Mouse (Mus musculus): ENCODE measurements around the gene Nostrin. TPM values are rescaled to one million over a fixed set of nuclear protein-coding genes. Genes with fewer than 3 reads are reported as not detected.
A peak's percentile ranks its signal among the peaks of the same experiment; 100 is the strongest.

Gene Nostrin
- total and polyA plus RNA-seq, 2 experiments from 2014 or later, result 2.6 to 2.8 TPM

DNA sequence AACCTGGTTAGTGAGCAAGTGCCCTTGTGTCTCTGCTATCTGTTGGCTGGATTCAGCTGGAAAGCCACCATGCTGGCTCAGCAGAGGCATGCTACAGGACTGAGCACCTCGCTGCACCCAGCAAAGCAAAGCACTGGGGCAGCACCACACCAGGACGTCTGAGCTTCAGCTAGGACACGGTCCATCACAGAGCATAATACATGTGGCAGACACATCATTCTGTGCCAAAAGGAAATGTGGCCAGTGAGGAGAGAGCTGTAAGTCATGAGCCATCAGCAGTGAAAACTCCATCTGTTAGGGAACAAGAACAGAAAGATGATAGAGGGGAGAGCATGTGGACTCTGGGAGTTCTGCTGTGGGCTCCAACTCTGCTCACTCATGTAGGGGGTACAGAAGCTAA, 19.7 kb upstream of the Nostrin start:
- peak; percentile 42 for DNase-seq
- Histone ChIP-seq H3K36me3 (ENCODE audit: insufficient read depth) (no peaks in the 10 kb centered on the region), H3K9me3 (ENCODE audit: low read length) (no peaks in the 10 kb centered on the region), H3K4me2 (ENCODE audit: low read depth) (no peak overlapping the region), H3K4me3 (ENCODE audit: low read depth, low read length) (no peak overlapping the region), H3K27ac (ENCODE audit: low read depth, low read length) (peak overlapping the region; percentile 21; the same call in 1 of the 2 replicates), H3K27me3 (ENCODE audit: insufficient read depth, low read length) (no peaks in the 10 kb centered on the region), H3K4me1 (ENCODE audit: insufficient read depth) (no peaks in the 10 kb centered on the region), H3K9ac (no peak overlapping the region)
- peak; percentile 56 for ATAC-seq
- TF ChIP-seq CTCF (IDR thresholded peaks at IDR 0.05; ENCODE audit: low read depth), result no peak
- 60% methylated on average over 3 of the region's 3 CpGs for WGBS

GRCm38 (mm10) chr2:69116767-69117166, 18.8 kb upstream of the Nostrin start:
- no peak overlapping the region for H3K4me3 ChIP-seq (ENCODE audit: low read depth, low read length)
- H3K27me3 ChIP-seq (ENCODE audit: insufficient read depth, low read length), result no peaks in the 10 kb centered on the region
- no peak overlapping the region for H3K9ac ChIP-seq
- DNase-seq (peak; percentile 31), ATAC-seq (peak; percentile 62)
- H3K36me3 ChIP-seq (ENCODE audit: insufficient read depth), result no peaks in the 10 kb centered on the region
- H3K9me3 ChIP-seq (ENCODE audit: low read length), result no peaks in the 10 kb centered on the region
- TF ChIP-seq CTCF (IDR thresholded peaks at IDR 0.05; ENCODE audit: low read depth), result no peak
- H3K27ac ChIP-seq (ENCODE audit: low read depth, low read length), result no peak overlapping the region
- 53% methylated on average over 4 of the region's 4 CpGs for WGBS
- no peak overlapping the region for H3K4me2 ChIP-seq (ENCODE audit: low read depth)
- no peaks in the 10 kb centered on the region for H3K4me1 ChIP-seq (ENCODE audit: insufficient read depth)

GRCm38 (mm10) chr2:69118994-69119393, 16.6 kb upstream of the Nostrin start:
- TF ChIP-seq CTCF (IDR thresholded peaks at IDR 0.05; ENCODE audit: low read depth), result no peak
- Histone ChIP-seq H3K4me2 (ENCODE audit: low read depth) (no peak overlapping the region), H3K27me3 (ENCODE audit: insufficient read depth, low read length) (no peaks in the 10 kb centered on the region), H3K36me3 (ENCODE audit: insufficient read depth) (no peaks in the 10 kb centered on the region), H3K4me1 (ENCODE audit: insufficient read depth) (no peaks in the 10 kb centered on the region), H3K27ac (ENCODE audit: low read depth, low read length) (no peak overlapping the region), H3K9ac (no peak overlapping the region), H3K4me3 (ENCODE audit: low read depth, low read length) (no peak overlapping the region), H3K9me3 (ENCODE audit: low read length) (no peaks in the 10 kb centered on the region)
- no peak for DNase-seq
- ATAC-seq, result no peak
- WGBS, result 95% methylated on average over 1 of the region's 1 CpGs

DNA sequence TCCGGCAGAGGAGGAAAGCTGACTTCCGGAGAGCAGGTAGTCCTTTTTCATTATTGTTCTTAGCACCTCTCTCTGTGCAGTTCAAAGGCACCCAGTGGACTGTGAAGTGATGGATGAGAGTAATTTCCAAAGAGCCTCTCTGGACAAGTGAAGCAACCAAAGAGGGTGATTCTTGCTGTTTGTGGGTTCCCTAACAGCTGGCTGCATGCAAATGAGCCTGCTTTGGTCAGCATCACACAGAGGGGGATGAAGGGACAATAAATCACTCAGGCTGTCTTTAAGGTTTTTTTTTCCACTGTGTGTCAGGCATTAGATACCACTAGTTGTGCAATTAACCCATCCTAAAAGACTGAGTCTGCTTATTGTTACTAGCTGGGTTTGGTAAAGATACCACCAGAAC, 15.9 kb upstream of the Nostrin start:
- WGBS, result 73% methylated on average over 2 of the region's 2 CpGs
- ATAC-seq (no peak), DNase-seq (no peak)
- H3K9ac ChIP-seq, result no peak overlapping the region
- H3K4me2 ChIP-seq (ENCODE audit: low read depth), result no peak overlapping the region
- H3K4me3 ChIP-seq (ENCODE audit: low read depth, low read length), result no peak overlapping the region
- no peak for TF ChIP-seq CTCF (IDR thresholded peaks at IDR 0.05; ENCODE audit: low read depth)
- H3K27me3 ChIP-seq (ENCODE audit: insufficient read depth, low read length), result no peaks in the 10 kb centered on the region
- H3K27ac ChIP-seq (ENCODE audit: low read depth, low read length), result no peak overlapping the region
- H3K9me3 ChIP-seq (ENCODE audit: low read length), result no peaks in the 10 kb centered on the region
- H3K36me3 ChIP-seq (ENCODE audit: insufficient read depth), result no peaks in the 10 kb centered on the region
- no peaks in the 10 kb centered on the region for H3K4me1 ChIP-seq (ENCODE audit: insufficient read depth)

- 77% methylated on average over 4 of the region's 4 CpGs for WGBS
- no peak for TF ChIP-seq CTCF (IDR thresholded peaks at IDR 0.05; ENCODE audit: low read depth)
These were observed 13.9 kb upstream of the Nostrin start for GRCm38 (mm10) chr2:69121681-69122080.

GRCm38 (mm10) chr2:69125425-69125824, 10.2 kb upstream of the Nostrin start:
- Histone ChIP-seq H3K27me3 (ENCODE audit: insufficient read depth, low read length) (no peaks in the 10 kb centered on the region), H3K9me3 (ENCODE audit: low read length) (no peaks in the 10 kb centered on the region), H3K9ac (no peak overlapping the region), H3K4me1 (ENCODE audit: insufficient read depth) (no peaks in the 10 kb centered on the region), H3K27ac (ENCODE audit: low read depth, low read length) (peak overlapping the region; percentile 45; the same call in 1 of the 2 replicates), H3K36me3 (ENCODE audit: insufficient read depth) (no peaks in the 10 kb centered on the region), H3K4me3 (ENCODE audit: low read depth, low read length) (no peak overlapping the region), H3K4me2 (ENCODE audit: low read depth) (no peak overlapping the region)
- DNase-seq (peak; percentile 55), ATAC-seq (peak; percentile 79)
- 37% methylated on average over 3 of the region's 3 CpGs for WGBS
- TF ChIP-seq CTCF (IDR thresholded peaks at IDR 0.05; ENCODE audit: low read depth), result no peak

More at GRCm38 (mm10) chr2:69121681-69122080, 13.9 kb upstream of the Nostrin start:
- no peak for DNase-seq
- Histone ChIP-seq H3K9me3 (ENCODE audit: low read length) (no peaks in the 10 kb centered on the region), H3K27me3 (ENCODE audit: insufficient read depth, low read length) (no peaks in the 10 kb centered on the region), H3K36me3 (ENCODE audit: insufficient read depth) (no peaks in the 10 kb centered on the region), H3K4me1 (ENCODE audit: insufficient read depth) (no peaks in the 10 kb centered on the region), H3K4me3 (ENCODE audit: low read depth, low read length) (no peak overlapping the region), H3K27ac (ENCODE audit: low read depth, low read length) (no peak overlapping the region), H3K9ac (no peak overlapping the region), H3K4me2 (ENCODE audit: low read depth) (no peak overlapping the region)
- no peak for ATAC-seq

DNA sequence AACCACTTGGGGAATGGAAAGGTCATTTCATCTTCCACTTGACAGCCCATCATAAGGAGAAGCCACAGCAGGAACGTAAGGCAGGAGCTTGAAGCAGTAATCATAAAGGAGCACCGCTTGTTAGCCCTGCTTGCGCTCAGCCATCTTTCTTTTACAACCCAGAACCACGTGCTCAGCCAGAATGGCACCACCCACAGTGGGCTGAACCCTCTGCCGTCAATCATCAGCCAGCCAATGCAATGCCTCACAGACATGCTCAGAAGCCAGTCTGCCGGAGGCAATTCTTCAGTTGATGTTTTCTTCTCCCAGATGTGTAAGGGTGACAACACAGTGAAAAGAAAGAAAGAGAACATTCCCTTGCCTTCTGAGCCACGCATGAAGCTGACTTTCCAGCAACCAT, 7.3 kb upstream of the Nostrin start:
- Histone ChIP-seq H3K27me3 (ENCODE audit: insufficient read depth, low read length) (no peaks in the 10 kb centered on the region), H3K4me2 (ENCODE audit: low read depth) (no peak overlapping the region), H3K36me3 (ENCODE audit: insufficient read depth) (no peaks in the 10 kb centered on the region), H3K4me1 (ENCODE audit: insufficient read depth) (no peaks in the 10 kb centered on the region), H3K4me3 (ENCODE audit: low read depth, low read length) (no peak overlapping the region), H3K27ac (ENCODE audit: low read depth, low read length) (no peak overlapping the region), H3K9me3 (ENCODE audit: low read length) (no peaks in the 10 kb centered on the region), H3K9ac (no peak overlapping the region)
- ATAC-seq (peak; percentile 38), DNase-seq (no peak)
- TF ChIP-seq CTCF (IDR thresholded peaks at IDR 0.05; ENCODE audit: low read depth), result no peak
- 81% methylated on average over 7 of the region's 7 CpGs for WGBS
